8 mouse cellular contexts compared by ENCODE assay signal in genomic region chr10:121297054-121297701, GRCm38 (mm10). TPM values are rescaled to one million over a fixed set of nuclear protein-coding genes. Genes with fewer than 3 reads are reported as not detected.
DNase-seq lines count a peak whose midpoint lies in the region; ATAC-seq lines count a peak whose summit lies in the region.

No protein-coding gene starts in this region.

- H3K4me2 ChIP-seq in forebrain, embryonic 11.5 days (ENCODE audit: low read depth, low read length, severe bottlenecking): peak overlapping the region; percentile 35; the same call in 1 of the 2 replicates
- peak overlapping the region; percentile 46 for H3K4me2 ChIP-seq in hindbrain, embryonic 12.5 days (replicated peaks)
- peak overlapping the region; percentile 56 for H3K4me2 ChIP-seq in limb, embryonic 12.5 days

- ATAC-seq in forebrain, embryonic 11.5 days (replicated peaks; ENCODE audit: low FRiP score): peak; percentile 70; the same call in 1 of the 2 replicates
- ATAC-seq in hindbrain, embryonic 12.5 days (ENCODE audit: low FRiP score): peak; percentile 57; the same call in 1 of the 2 replicates
- no peak for ATAC-seq in limb, embryonic 12.5 days (ENCODE audit: insufficient number of reproducible peaks, insufficient read depth, low FRiP score, low TSS enrichment, low read depth)

- no peaks in the 10 kb centered on the region for H3K9me3 ChIP-seq in forebrain, embryonic 11.5 days (ENCODE audit: control insufficient read depth, low read length)
- no peaks in the 10 kb centered on the region for H3K9me3 ChIP-seq in hindbrain, embryonic 12.5 days (replicated peaks)
- peaks cover 3% of the 10 kb centered on the region; the same call in 1 of the 2 replicates for H3K9me3 ChIP-seq in limb, embryonic 12.5 days
- no peaks in the 10 kb centered on the region for H3K9me3 ChIP-seq in midbrain, embryonic 10.5 days (replicated peaks)

- H3K27me3 ChIP-seq in forebrain, embryonic 11.5 days (ENCODE audit: control insufficient read depth, insufficient read depth, low read length): no peaks in the 10 kb centered on the region
- no peaks in the 10 kb centered on the region for H3K27me3 ChIP-seq in hindbrain, embryonic 12.5 days
- H3K27me3 ChIP-seq in limb, embryonic 12.5 days: no peaks in the 10 kb centered on the region
- 0 out of 2 replicates have a peak, but pooled peaks cover 11% of the 10 kb centered on the region for H3K27me3 ChIP-seq in midbrain, embryonic 10.5 days (ENCODE audit: low read depth, poor library complexity, severe bottlenecking)

- H3K4me3 ChIP-seq in forebrain, embryonic 11.5 days (ENCODE audit: low read depth, low read length): no peak overlapping the region
- H3K4me3 ChIP-seq in hindbrain, embryonic 12.5 days: 0 out of 2 replicates have a peak overlapping the region, but pooled peaks have one; percentile 1
- peak overlapping the region; percentile 23 for H3K4me3 ChIP-seq in limb, embryonic 12.5 days (replicated peaks)
- peak overlapping the region; percentile 27 for H3K4me3 ChIP-seq in midbrain, embryonic 10.5 days

- peak; percentile 75 for DNase-seq in CD4-positive helper T cell, adult 2 months (ENCODE audit: low read depth, low spot score)
- peak; percentile 25 for DNase-seq in ES-CJ7 (ENCODE audit: low read depth, low spot score)
- peak; percentile 62 for DNase-seq in forebrain, embryonic 11.5 days (ENCODE audit: low spot score)
- peak; percentile 43 for DNase-seq in midbrain, embryonic 10.5 days (ENCODE audit: low spot score)
- peak; percentile 45 to 48 for DNase-seq in thymus, postnatal 36 days
- DNase-seq in urinary bladder, adult 2 months (ENCODE audit: low spot score): no peak

- H3K9ac ChIP-seq in forebrain, embryonic 11.5 days (ENCODE audit: low read length): no peak overlapping the region
- peak overlapping the region; percentile 27; the same call in 1 of the 2 replicates for H3K9ac ChIP-seq in hindbrain, embryonic 12.5 days
- peak overlapping the region; percentile 37; the same call in 1 of the 2 replicates for H3K9ac ChIP-seq in limb, embryonic 12.5 days (replicated peaks)

- H3K4me1 ChIP-seq in forebrain, embryonic 11.5 days (replicated peaks; ENCODE audit: control insufficient read depth, insufficient read depth, low read length): no peaks in the 10 kb centered on the region; the same call in 1 of the 2 replicates
- H3K4me1 ChIP-seq in hindbrain, embryonic 12.5 days: peaks cover 11% of the 10 kb centered on the region
- peaks cover 11% of the 10 kb centered on the region; the same call in 1 of the 2 replicates for H3K4me1 ChIP-seq in limb, embryonic 12.5 days (replicated peaks)
- peaks cover 9% of the 10 kb centered on the region for H3K4me1 ChIP-seq in midbrain, embryonic 10.5 days

- H3K27ac ChIP-seq in forebrain, embryonic 11.5 days (ENCODE audit: low read depth, low read length): no peak overlapping the region
- peak overlapping the region; percentile 64; the same call in 1 of the 2 replicates for H3K27ac ChIP-seq in hindbrain, embryonic 12.5 days
- 0 out of 2 replicates have a peak overlapping the region, but pooled peaks have one; percentile 45 for H3K27ac ChIP-seq in limb, embryonic 12.5 days
- peak overlapping the region; percentile 55 for H3K27ac ChIP-seq in midbrain, embryonic 10.5 days (replicated peaks)

- no peaks in the 10 kb centered on the region for H3K36me3 ChIP-seq in forebrain, embryonic 11.5 days (ENCODE audit: control insufficient read depth, insufficient read depth, low read length)
- peaks cover 9% of the 10 kb centered on the region; the same call in 1 of the 2 replicates for H3K36me3 ChIP-seq in hindbrain, embryonic 12.5 days
- H3K36me3 ChIP-seq in limb, embryonic 12.5 days: no peaks in the 10 kb centered on the region
- H3K36me3 ChIP-seq in midbrain, embryonic 10.5 days: peaks cover 13% of the 10 kb centered on the region; the same call in 1 of the 2 replicates

- 43% methylated on average over 25 of the region's 25 CpGs for WGBS in forebrain, embryonic 11.5 days
- WGBS in hindbrain, embryonic 12.5 days: 32% methylated on average over 25 of the region's 25 CpGs
- WGBS in limb, embryonic 12.5 days: 22% methylated on average over 25 of the region's 25 CpGs
- WGBS in midbrain, embryonic 10.5 days: 51% methylated on average over 25 of the region's 25 CpGs

RNA-seq across cellular contexts. Expression of gene Tbc1d30, which starts 53.9 kb away (rescaled TPM):
- polyA plus RNA-seq in forebrain, embryonic 11.5 days (2014; fragmentation: Nextera tagmentation; extraction: Ambion mirVana): 3.0 and 3.3 TPM in 2 replicates
- polyA plus RNA-seq in hindbrain, embryonic 12.5 days (2016; fragmentation: Nextera tagmentation; extraction: Ambion mirVana): 6.7 and 7.9 TPM in 2 replicates
- 0.63 and 0.77 TPM in 2 replicates for polyA plus RNA-seq in limb, embryonic 12.5 days (2016; fragmentation: Nextera tagmentation; extraction: Ambion mirVana)
- 1.1 and 2.2 TPM in 2 replicates for polyA plus RNA-seq in midbrain, embryonic 10.5 days (2016; fragmentation: Nextera tagmentation; extraction: Ambion mirVana)
- polyA plus RNA-seq in urinary bladder, adult 2 months (2012; rRNA removed): 8.4 and 8.7 TPM in 2 replicates
